In genomic region chr7:128356868-128357755, GRCm38 (mm10) we compare ENCODE assay signal across 9 mouse cellular contexts. TPM values are rescaled to one million over a fixed set of nuclear protein-coding genes. Genes with fewer than 3 reads are reported as not detected.
A peak's percentile ranks its signal among the peaks of the same experiment; 100 is the strongest.
DNase-seq lines count a peak whose midpoint lies in the region; ATAC-seq and TF ChIP-seq lines count a peak whose summit lies in the region.
"Had no signal": no experiment of that assay in that cellular context is flagged by ENCODE, and none has a peak within 500 bp of the region (broad histone marks: within the 10 kb centered on the region; RNA-seq: fewer than 3 reads in every experiment).

No protein-coding gene starts in this region.

- TF ChIP-seq POLR2A in kidney, adult 2 months (IDR thresholded peaks at IDR 0.05; ENCODE audit: low read depth, low read length), result no peak
- no peak for TF ChIP-seq POLR2A in bone marrow, adult 2 months (IDR thresholded peaks at IDR 0.05; ENCODE audit: borderline replicate concordance, control insufficient read depth, low read depth, low read length)

- WGBS in kidney, adult 2 months, result 69% methylated on average over 9 of the region's 9 CpGs
- 59% methylated on average over 9 of the region's 9 CpGs for WGBS in bone marrow, adult 2 months
- WGBS in lung, embryonic 14.5 days, result 65% methylated on average over 9 of the region's 9 CpGs

- ATAC-seq in G1E (ENCODE audit: extremely low read depth, insufficient number of reproducible peaks, low FRiP score, poor library complexity, severe bottlenecking), result no peak
- ATAC-seq in lung, embryonic 14.5 days (ENCODE audit: insufficient read depth), result peak; percentile 38; the same call in 1 of the 2 replicates
- ATAC-seq in activated CD4-positive, CD25-positive, alpha-beta regulatory T cell, adult 4 months, result no peak

- DNase-seq in kidney, adult 2 months, result no peak
- no peak for DNase-seq in kidney, postnatal 14 days
- no peak for DNase-seq in G1E (ENCODE audit: low spot score)
- peak; percentile 67 for DNase-seq in lung, embryonic 14.5 days
- DNase-seq in right cerebral cortex, adult 18-20 months, result no peak
- DNase-seq in yolk sac, embryonic 10.5 days (ENCODE audit: low spot score), result no peak

- no peaks in the 10 kb centered on the region for H3K9me3 ChIP-seq in G1E (replicated peaks)
- H3K9me3 ChIP-seq in lung, embryonic 14.5 days (ENCODE audit: low read depth, low read length), result no peaks in the 10 kb centered on the region

- no peak overlapping the region for H3K9ac ChIP-seq in lung, embryonic 14.5 days

- no peaks in the 10 kb centered on the region for H3K4me1 ChIP-seq in kidney, adult 2 months (ENCODE audit: control insufficient read depth, insufficient read depth, low read length)
- peaks cover 15% of the 10 kb centered on the region for H3K4me1 ChIP-seq in G1E (ENCODE audit: insufficient read depth, low read depth, low read length)
- H3K4me1 ChIP-seq in bone marrow, adult 2 months (ENCODE audit: control insufficient read depth, insufficient read depth, low read length), result peaks cover 1% of the 10 kb centered on the region; the same call in 1 of the 2 replicates
- H3K4me1 ChIP-seq in lung, embryonic 14.5 days (ENCODE audit: insufficient read depth), result no peaks in the 10 kb centered on the region

- H3K27me3 ChIP-seq in kidney, adult 2 months (replicated peaks; ENCODE audit: control insufficient read depth, insufficient read depth, low read length), result no peaks in the 10 kb centered on the region
- peaks cover 14% of the 10 kb centered on the region for H3K27me3 ChIP-seq in G1E (ENCODE audit: insufficient read depth, low read length)
- no peaks in the 10 kb centered on the region for H3K27me3 ChIP-seq in lung, embryonic 14.5 days (ENCODE audit: insufficient read depth, low read length)

- no peak overlapping the region for H3K4me3 ChIP-seq in kidney, adult 2 months (ENCODE audit: insufficient read depth, low read depth, low read length)
- no peak overlapping the region for H3K4me3 ChIP-seq in G1E (ENCODE audit: low read depth, low read length)
- no peak overlapping the region for H3K4me3 ChIP-seq in bone marrow, adult 2 months (replicated peaks; ENCODE audit: control insufficient read depth, low read depth, low read length)
- no peak overlapping the region for H3K4me3 ChIP-seq in lung, embryonic 14.5 days (ENCODE audit: low read depth, low read length)

- peak; percentile 56 for TF ChIP-seq CTCF in kidney, adult 2 months (conservative IDR thresholded peaks at IDR 0.05; ENCODE audit: insufficient read depth, insufficient read length, low read depth, low read length)
- TF ChIP-seq CTCF in G1E (IDR thresholded peaks at IDR 0.05; ENCODE audit: low read depth, low read length), result 0 out of 2 replicates have a peak, but pooled peaks have one; percentile 16
- peak; percentile 25; the same call in 1 of the 2 replicates for TF ChIP-seq CTCF in bone marrow, adult 2 months (IDR thresholded peaks at IDR 0.05; ENCODE audit: control insufficient read depth, insufficient read depth, low read length)
- TF ChIP-seq CTCF in lung, embryonic 14.5 days (IDR thresholded peaks at IDR 0.05; ENCODE audit: low read depth), result peak; percentile 67

- H3K27ac ChIP-seq in kidney, adult 2 months (ENCODE audit: insufficient read depth, low read depth, low read length), result no peak overlapping the region
- H3K27ac ChIP-seq in bone marrow, adult 2 months (ENCODE audit: control insufficient read depth, insufficient read depth, low read depth, low read length, poor library complexity), result no peak overlapping the region
- no peak overlapping the region for H3K27ac ChIP-seq in lung, embryonic 14.5 days (ENCODE audit: low read depth)
- H3K27ac ChIP-seq: macrophage had no signal

- H3K36me3 ChIP-seq in kidney, adult 2 months (ENCODE audit: control insufficient read depth, insufficient read depth, low read length), result no peaks in the 10 kb centered on the region
- H3K36me3 ChIP-seq in G1E (replicated peaks), result peaks cover 2% of the 10 kb centered on the region
- no peaks in the 10 kb centered on the region for H3K36me3 ChIP-seq in lung, embryonic 14.5 days (ENCODE audit: insufficient read depth)

- H3K4me2 ChIP-seq in lung, embryonic 14.5 days, result no peak overlapping the region

RNA-seq across cellular contexts. Expression of gene BC017158, which starts 59.1 kb away (rescaled TPM):
- 29.4 and 37.8 TPM in 2 replicates for polyA plus RNA-seq in kidney, adult 2 months (2012; rRNA removed)
- 89.4 and 93.4 TPM in 2 replicates for total RNA-seq in G1E (2014; fragmentation: Nextera tagmentation)
- total RNA-seq in G1E (2017), result 26.8 and 35.3 TPM in 2 replicates
- polyA plus RNA-seq in G1E (2012), result 31.7 and 33.5 TPM in 2 replicates
- 20.0 and 37.3 TPM in 2 replicates for polyA plus RNA-seq in bone marrow, adult 2 months (2011; ENCODE audit: insufficient read depth, insufficient read length, low replicate concordance, missing spikeins)
- 38.6 and 40.4 TPM in 2 replicates for polyA plus RNA-seq in lung, embryonic 14.5 days (2014; fragmentation: Nextera tagmentation; extraction: Ambion mirVana)
- polyA plus RNA-seq in activated CD4-positive, CD25-positive, alpha-beta regulatory T cell, adult 4 months (2017; shearing (Covaris generic)), result 10 to 100 TPM in 1 of 2 experiments, 1 to 10 TPM in 1; 7.8 to 10.1 TPM

Comparison
In these comparisons a context has a peak if more than half of its experiments do, and no peak if none do; other contexts are left out.
1. CTCF ChIP-seq: peak in every context shown above with its lines; median percentile 67 in lung, embryonic 14.5 days; 56 in kidney, adult 2 months; 25 in bone marrow, adult 2 months; 16 in G1E.